ENCODE assay signal across 13 mouse cellular contexts in the genomic region with DNA sequence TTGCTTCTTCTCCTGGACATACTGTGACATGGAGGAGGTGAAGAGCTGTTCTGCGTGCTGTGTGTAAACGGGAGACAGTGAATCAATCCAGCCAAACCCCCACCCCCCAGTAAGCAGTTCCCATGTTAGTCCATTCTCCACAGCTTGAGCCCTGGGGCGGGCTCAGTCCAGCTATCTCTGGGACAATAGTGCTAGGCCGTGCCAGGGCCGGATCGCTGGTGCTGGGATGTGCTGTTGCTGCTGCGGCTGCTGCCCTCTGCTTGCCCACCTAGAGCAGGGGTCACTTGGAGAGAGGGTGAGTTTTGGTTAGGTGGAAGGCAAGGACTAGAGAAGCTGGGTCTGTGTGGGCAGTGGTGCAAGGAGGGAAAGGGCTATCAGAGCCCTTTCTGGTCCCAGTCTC. TPM values are rescaled to one million over a fixed set of nuclear protein-coding genes. Genes with fewer than 3 reads are reported as not detected.
DNase-seq lines count a peak whose midpoint lies in the region; ATAC-seq and TF ChIP-seq lines count a peak whose summit lies in the region.
"Had no signal": no experiment of that assay in that cellular context is flagged by ENCODE, and none has a peak within 500 bp of the region (broad histone marks: within the 10 kb centered on the region; RNA-seq: fewer than 3 reads in every experiment).

No protein-coding gene starts in this region.

- no peak for TF ChIP-seq CTCF in lung, postnatal 0 days (IDR thresholded peaks at IDR 0.05)

- DNase-seq in heart, adult 18-20 months: no peak
- DNase-seq in lung, postnatal 0 days (ENCODE audit: low spot score): no peak
- no peak for DNase-seq in lung, postnatal 25 days (ENCODE audit: low spot score)
- no peak for DNase-seq in urinary bladder, postnatal 10 days (ENCODE audit: low spot score)
- DNase-seq in left cerebral cortex, postnatal 14 days (ENCODE audit: low spot score in 2 of 2): no peak
- DNase-seq: adrenal gland, postnatal 25 days had no signal

- peaks cover 35% of the 10 kb centered on the region for H3K36me3 ChIP-seq in heart, embryonic 12.5 days
- peaks cover 7% of the 10 kb centered on the region; the same call in 1 of the 2 replicates for H3K36me3 ChIP-seq in lung, postnatal 0 days (ENCODE audit: insufficient read depth, low read length)
- peaks cover 38% of the 10 kb centered on the region for H3K36me3 ChIP-seq in hindbrain, embryonic 13.5 days
- H3K36me3 ChIP-seq in neural tube, embryonic 14.5 days (ENCODE audit: control insufficient read depth, insufficient read depth, low read length): peaks cover 18% of the 10 kb centered on the region

- intact Hi-C loops in left cerebral cortex, postnatal 14 days (cut with DNase I): no loop called here

- H3K9ac ChIP-seq in heart, embryonic 12.5 days: peak overlapping the region; percentile 38
- no peak overlapping the region for H3K9ac ChIP-seq in lung, postnatal 0 days (replicated peaks; ENCODE audit: low read depth)
- peak overlapping the region; percentile 99 for H3K9ac ChIP-seq in hindbrain, embryonic 13.5 days
- no peak overlapping the region; the same call in 1 of the 2 replicates for H3K9ac ChIP-seq in neural tube, embryonic 14.5 days (replicated peaks; ENCODE audit: low read depth, low read length)
- H3K9ac ChIP-seq: embryonic facial prominence, embryonic 12.5 days; limb, embryonic 15.5 days; stomach, embryonic 15.5 days had no signal

- 61% methylated on average over 7 of the region's 7 CpGs for WGBS in heart, embryonic 12.5 days
- WGBS in lung, postnatal 0 days: 56% methylated on average over 7 of the region's 7 CpGs
- 54% methylated on average over 7 of the region's 7 CpGs for WGBS in hindbrain, embryonic 13.5 days
- WGBS in neural tube, embryonic 14.5 days: 40% methylated on average over 7 of the region's 7 CpGs

- peak overlapping the region; percentile 31 for H3K4me2 ChIP-seq in heart, embryonic 12.5 days
- H3K4me2 ChIP-seq in lung, postnatal 0 days (replicated peaks; ENCODE audit: low read depth, low read length): no peak overlapping the region
- peak overlapping the region; percentile 82 for H3K4me2 ChIP-seq in hindbrain, embryonic 13.5 days
- H3K4me2 ChIP-seq in neural tube, embryonic 14.5 days (ENCODE audit: low read depth, low read length): peak overlapping the region; percentile 12; the same call in 1 of the 2 replicates
- H3K4me2 ChIP-seq: embryonic facial prominence, embryonic 12.5 days; limb, embryonic 15.5 days; stomach, embryonic 15.5 days had no signal

- H3K4me3 ChIP-seq in heart, embryonic 12.5 days: no peak overlapping the region
- no peak overlapping the region for H3K4me3 ChIP-seq in lung, postnatal 0 days (ENCODE audit: low read depth, low read length)
- 0 out of 2 replicates have a peak overlapping the region, but pooled peaks have one; percentile 1 for H3K4me3 ChIP-seq in hindbrain, embryonic 13.5 days
- no peak overlapping the region for H3K4me3 ChIP-seq in neural tube, embryonic 14.5 days (ENCODE audit: low read depth, low read length)
- H3K4me3 ChIP-seq: embryonic facial prominence, embryonic 12.5 days; limb, embryonic 15.5 days; stomach, embryonic 15.5 days had no signal

- no peak for TF ChIP-seq EP300 in lung, postnatal 0 days (IDR thresholded peaks at IDR 0.05)

- no peaks in the 10 kb centered on the region for H3K9me3 ChIP-seq in heart, embryonic 12.5 days (replicated peaks)
- no peaks in the 10 kb centered on the region for H3K9me3 ChIP-seq in lung, postnatal 0 days (ENCODE audit: low read length)
- no peaks in the 10 kb centered on the region for H3K9me3 ChIP-seq in hindbrain, embryonic 13.5 days
- no peaks in the 10 kb centered on the region for H3K9me3 ChIP-seq in neural tube, embryonic 14.5 days (ENCODE audit: control insufficient read depth, low read length)
- H3K9me3 ChIP-seq: embryonic facial prominence, embryonic 12.5 days; limb, embryonic 15.5 days; stomach, embryonic 15.5 days had no signal

- peak overlapping the region; percentile 22 for H3K27ac ChIP-seq in heart, embryonic 12.5 days (ENCODE audit: poor library complexity, severe bottlenecking)
- peak overlapping the region; percentile 40; the same call in 1 of the 2 replicates for H3K27ac ChIP-seq in lung, postnatal 0 days (ENCODE audit: low read length)
- peak overlapping the region; percentile 35 for H3K27ac ChIP-seq in hindbrain, embryonic 13.5 days
- H3K27ac ChIP-seq in neural tube, embryonic 14.5 days (ENCODE audit: low read depth, low read length): 0 out of 2 replicates have a peak overlapping the region, but pooled peaks have one; percentile 16
- H3K27ac ChIP-seq: embryonic facial prominence, embryonic 12.5 days; stomach, embryonic 15.5 days had no signal

- H3K4me1 ChIP-seq in heart, embryonic 12.5 days (replicated peaks): peaks cover 77% of the 10 kb centered on the region
- H3K4me1 ChIP-seq in lung, postnatal 0 days (ENCODE audit: insufficient read depth, low read depth, low read length): peaks cover 29% of the 10 kb centered on the region; the same call in 1 of the 2 replicates
- H3K4me1 ChIP-seq in hindbrain, embryonic 13.5 days (replicated peaks): peaks cover 76% of the 10 kb centered on the region
- H3K4me1 ChIP-seq in neural tube, embryonic 14.5 days (ENCODE audit: control insufficient read depth, insufficient read depth, low read length): peaks cover 29% of the 10 kb centered on the region

- H3K27me3 ChIP-seq in heart, embryonic 12.5 days (replicated peaks): no peaks in the 10 kb centered on the region
- no peaks in the 10 kb centered on the region for H3K27me3 ChIP-seq in lung, postnatal 0 days (replicated peaks; ENCODE audit: insufficient read depth, low read length)
- no peaks in the 10 kb centered on the region for H3K27me3 ChIP-seq in hindbrain, embryonic 13.5 days
- no peaks in the 10 kb centered on the region for H3K27me3 ChIP-seq in neural tube, embryonic 14.5 days (ENCODE audit: control insufficient read depth, insufficient read depth, low read length)
- H3K27me3 ChIP-seq: embryonic facial prominence, embryonic 12.5 days; limb, embryonic 15.5 days; stomach, embryonic 15.5 days had no signal

- no peak for ATAC-seq in heart, embryonic 12.5 days (ENCODE audit: insufficient number of reproducible peaks, low FRiP score)
- ATAC-seq in lung, postnatal 0 days: no peak
- no peak for ATAC-seq in hindbrain, embryonic 13.5 days (ENCODE audit: low FRiP score)
- ATAC-seq in neural tube, embryonic 14.5 days (ENCODE audit: low read depth): no peak

RNA-seq across cellular contexts. Expression of a gene that starts 20.6 kb away (rescaled TPM):
- 84.5 and 91.8 TPM in 2 replicates for polyA plus RNA-seq in heart, embryonic 12.5 days (2016; fragmentation: Nextera tagmentation; extraction: Ambion mirVana)
- total RNA-seq in heart, adult 18-20 months (2021): 10 to 100 TPM; 32.3 to 32.9 TPM
- polyA plus RNA-seq in lung, postnatal 0 days (2015; fragmentation: Nextera tagmentation; extraction: Ambion mirVana): 170 and 229 TPM in 2 replicates
- 160 and 165 TPM in 2 replicates for polyA plus RNA-seq in hindbrain, embryonic 13.5 days (2015; fragmentation: Nextera tagmentation; extraction: Ambion mirVana)
- 137 and 145 TPM in 2 replicates for polyA plus RNA-seq in neural tube, embryonic 14.5 days (2014; fragmentation: Nextera tagmentation; extraction: Ambion mirVana)
- total RNA-seq in left cerebral cortex, postnatal 14 days (2021): 100 to 1,000 TPM; 310 to 316 TPM

RNA-seq across cellular contexts. Expression of a gene that starts 26.6 kb away (rescaled TPM):
- not detected in 2 replicates for polyA plus RNA-seq in heart, embryonic 12.5 days (2016; fragmentation: Nextera tagmentation; extraction: Ambion mirVana)
- not detected for total RNA-seq in heart, adult 18-20 months (2021)
- polyA plus RNA-seq in lung, postnatal 0 days (2015; fragmentation: Nextera tagmentation; extraction: Ambion mirVana): 0.61 and 0.92 TPM in 2 replicates
- polyA plus RNA-seq in hindbrain, embryonic 13.5 days (2015; fragmentation: Nextera tagmentation; extraction: Ambion mirVana): not detected in 2 replicates
- polyA plus RNA-seq in neural tube, embryonic 14.5 days (2014; fragmentation: Nextera tagmentation; extraction: Ambion mirVana): not detected in 2 replicates
- total RNA-seq in left cerebral cortex, postnatal 14 days (2021): not detected
- total RNA-seq: adrenal gland, postnatal 25 days; granulocyte monocyte progenitor cell, adult 5-6 weeks had no signal
- polyA plus RNA-seq: embryonic facial prominence, embryonic 12.5 days; stomach, embryonic 15.5 days had no signal

RNA-seq across cellular contexts. Expression of a gene that starts 50.6 kb away (rescaled TPM):
- 181 and 185 TPM in 2 replicates for polyA plus RNA-seq in heart, embryonic 12.5 days (2016; fragmentation: Nextera tagmentation; extraction: Ambion mirVana)
- total RNA-seq in heart, adult 18-20 months (2021): 10 to 100 TPM; 60.8 to 65.5 TPM
- polyA plus RNA-seq in lung, postnatal 0 days (2015; fragmentation: Nextera tagmentation; extraction: Ambion mirVana): 306 and 384 TPM in 2 replicates
- 154 and 163 TPM in 2 replicates for polyA plus RNA-seq in hindbrain, embryonic 13.5 days (2015; fragmentation: Nextera tagmentation; extraction: Ambion mirVana)
- 127 and 143 TPM in 2 replicates for polyA plus RNA-seq in neural tube, embryonic 14.5 days (2014; fragmentation: Nextera tagmentation; extraction: Ambion mirVana)
- 100 to 1,000 TPM; 114 to 123 TPM for total RNA-seq in left cerebral cortex, postnatal 14 days (2021)

RNA-seq across cellular contexts. Expression of a gene that starts 59.3 kb away (rescaled TPM):
- 75.3 and 75.6 TPM in 2 replicates for polyA plus RNA-seq in heart, embryonic 12.5 days (2016; fragmentation: Nextera tagmentation; extraction: Ambion mirVana)
- 10 to 100 TPM; 25.7 to 26.3 TPM for total RNA-seq in heart, adult 18-20 months (2021)
- 42.3 and 49.4 TPM in 2 replicates for polyA plus RNA-seq in lung, postnatal 0 days (2015; fragmentation: Nextera tagmentation; extraction: Ambion mirVana)
- polyA plus RNA-seq in hindbrain, embryonic 13.5 days (2015; fragmentation: Nextera tagmentation; extraction: Ambion mirVana): 97.7 and 99.4 TPM in 2 replicates
- polyA plus RNA-seq in neural tube, embryonic 14.5 days (2014; fragmentation: Nextera tagmentation; extraction: Ambion mirVana): 86.4 and 97.4 TPM in 2 replicates
- total RNA-seq in left cerebral cortex, postnatal 14 days (2021): 10 to 100 TPM; 53.6 to 55.1 TPM

Comparison
In these comparisons a context has a peak if more than half of its experiments do, and no peak if none do; other contexts are left out.
1. H3K9ac ChIP-seq: peak in heart, embryonic 12.5 days (single experiment) and hindbrain, embryonic 13.5 days (single experiment); none in lung, postnatal 0 days (single experiment) and neural tube, embryonic 14.5 days (single experiment).
2. Peak in every context shown above with its lines, with median percentiles within 50 percentile points of each other: H3K27ac ChIP-seq.